Mouse (Mus musculus) adrenal gland, adult 8-10 months (tissue): ENCODE results near the gene Cerkl. TPM values are rescaled to one million over a fixed set of nuclear protein-coding genes. Genes with fewer than 3 reads are reported as not detected.

ENCODE experiments used
- DNase-seq: peaks from one replicate; pipeline ENCODE4 v3.0.0; 2022
- total RNA-seq, 4 experiments: library from RNA; stranded (reverse); gene quantifications; 2 replicates each; pipeline ENCODE4 v1.2.4; 2022

The Cerkl gene
- total RNA-seq, 4 experiments from 2014 or later, result 0.81 to 1.4 (median 1.0) TPM

- no peak for DNase-seq
Measured at GRCm38 (mm10) chr2:79309454-79310118, 147.0 kb downstream of the Cerkl start.

- no peak for DNase-seq
Measured at GRCm38 (mm10) chr2:79307549-79307948, 149.0 kb downstream of the Cerkl start.

GRCm38 (mm10) chr2:79302398-79302797 lies 154.2 kb downstream of the Cerkl start:
- DNase-seq, result no peak

- DNase-seq, result no peak
Measured at GRCm38 (mm10) chr2:79292431-79292830, 164.2 kb downstream of the Cerkl start.

GRCm38 (mm10) chr2:79291922-79292321 lies 164.7 kb downstream of the Cerkl start:
- no peak for DNase-seq

- no peak for DNase-seq
Measured at GRCm38 (mm10) chr2:79290149-79290548, 166.4 kb downstream of the Cerkl start.

GRCm38 (mm10) chr2:79284206-79284605 lies 172.4 kb downstream of the Cerkl start:
- no peak for DNase-seq

Other genes with a start within 250 kb of the Cerkl start
- gene Itga4, start 201.4 kb downstream of the Cerkl start, total RNA-seq, result 1 to 10 TPM; 1.7 to 5.7 (median 3.3) TPM
- gene Neurod1, start within 50 bp of the Cerkl start, total RNA-seq, result not detected
- gene Itprid2, start 178.6 kb upstream of the Cerkl start, total RNA-seq, result 10 to 100 TPM; 35.1 to 49.1 (median 43.9) TPM